Mouse (Mus musculus) lung, adult 18-20 months (tissue): ENCODE data around the gene Sgsh.
A peak's percentile ranks its signal among the peaks of the same experiment; 100 is the strongest.

Source experiments
- DNase-seq, 2 experiments: peaks; one replicate each; pipeline ENCODE4 v3.0.0; 2022; ENCODE audit warnings: mixed read lengths in 2 of 2

The Sgsh gene

DNA sequence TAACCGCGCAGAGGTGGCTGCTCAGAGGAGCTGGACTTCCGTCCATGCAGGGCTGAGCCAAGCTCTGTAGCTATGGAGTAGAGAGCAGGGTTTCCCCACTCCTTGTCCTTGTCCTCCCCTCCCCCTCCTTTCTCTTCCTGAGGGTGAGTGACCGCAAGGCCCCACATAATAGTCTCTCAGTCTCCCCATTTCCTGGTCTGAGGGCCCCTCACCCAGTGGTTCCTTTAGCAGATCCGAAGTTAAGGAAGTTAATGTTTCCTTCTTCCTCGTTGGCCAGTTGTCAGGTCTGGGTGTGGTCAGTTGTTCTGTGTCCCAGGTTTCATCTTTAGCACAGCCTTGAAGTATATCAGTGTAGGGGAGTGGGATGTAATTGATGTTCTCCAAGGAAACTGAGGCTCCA lies 20.1 kb upstream of the Sgsh start:
- no peak for DNase-seq

DNA sequence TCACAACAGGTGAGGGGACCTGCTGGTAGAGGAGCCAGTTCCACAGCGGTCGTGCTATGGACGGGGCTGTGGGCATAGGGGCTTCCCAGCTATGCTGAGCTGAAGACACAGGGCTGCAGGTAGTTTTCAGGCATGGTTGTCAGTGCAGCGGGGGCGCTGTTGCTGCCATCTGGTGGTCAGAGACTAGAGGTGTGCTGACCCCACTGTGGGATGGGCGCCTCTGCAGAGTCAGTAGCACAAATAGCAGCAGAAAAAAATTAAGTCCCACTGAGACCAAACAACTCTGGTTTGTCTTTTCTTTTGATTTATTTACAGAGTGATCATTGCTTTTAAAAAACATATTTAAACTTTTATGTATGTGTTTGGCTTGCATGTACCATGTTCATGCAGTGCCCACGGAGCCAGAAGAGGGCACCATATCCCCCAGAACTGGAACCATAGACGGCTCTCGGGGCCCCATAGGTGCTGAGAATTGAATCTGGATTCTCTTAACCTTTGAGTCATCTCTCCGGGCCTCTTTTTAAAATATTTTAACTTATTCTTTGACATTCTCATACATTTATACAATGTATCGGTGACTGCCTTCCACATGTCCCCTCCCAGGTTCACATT lies 8.3 kb upstream of the Sgsh start:
- DNase-seq, result peak; percentile 64 to 65

- DNase-seq, result no peak
Measured at GRCm38 (mm10) chr11:119362769-119363533, 7.6 kb upstream of the Sgsh start.

GRCm38 (mm10) chr11:119359089-119359488 lies 3.8 kb upstream of the Sgsh start:
- no peak for DNase-seq

DNA sequence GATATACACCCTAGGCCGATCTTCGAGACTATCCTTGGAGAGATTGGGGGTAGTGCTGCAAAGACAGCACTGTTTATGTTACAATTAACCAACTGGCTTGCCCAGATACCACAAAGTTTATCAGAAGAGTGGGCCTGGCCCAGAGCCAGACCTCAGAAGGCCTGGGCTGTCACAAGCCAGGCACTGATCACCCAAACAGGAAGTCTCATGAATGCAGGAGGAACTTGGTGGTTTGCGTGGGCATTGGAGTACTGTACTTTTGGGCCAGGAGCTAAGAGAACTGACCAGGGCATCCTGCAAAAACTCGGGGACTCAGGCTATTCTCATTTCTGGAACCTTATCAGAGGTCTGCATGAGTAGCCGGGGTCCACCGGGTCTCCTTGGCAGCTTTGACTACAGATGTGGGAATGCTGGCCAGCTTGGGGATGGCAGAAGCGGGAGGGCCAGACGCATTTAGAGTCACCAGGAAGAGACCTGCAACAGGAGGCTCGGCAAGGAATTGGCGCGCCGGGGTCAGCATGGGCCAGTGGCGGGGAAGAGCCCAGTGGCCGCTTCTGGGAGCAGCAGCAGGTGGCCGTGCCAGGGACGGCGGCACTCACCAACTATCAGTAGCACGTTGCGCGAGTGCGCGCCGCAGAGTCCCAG lies 416 bp downstream of the Sgsh start:
- peak; percentile 78 to 83 for DNase-seq

DNA sequence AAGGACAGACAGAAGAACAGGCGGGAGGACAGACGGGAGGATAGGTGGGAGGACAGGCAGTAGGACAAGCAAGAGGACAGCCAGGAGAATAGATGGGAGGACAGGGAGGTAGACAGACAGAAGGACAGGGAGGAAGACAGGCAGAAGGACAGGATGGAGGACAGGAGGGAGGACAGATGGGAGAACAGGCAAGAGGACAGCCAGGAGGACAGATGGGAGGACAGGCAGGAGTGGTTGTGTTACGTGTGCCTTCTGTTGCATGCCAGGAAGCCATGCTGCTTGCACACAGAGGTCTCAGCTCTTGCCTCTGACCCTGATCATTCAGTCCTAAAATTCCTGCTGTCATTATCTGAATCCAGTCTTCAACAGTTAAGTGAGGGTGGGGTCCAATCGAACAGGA lies 1.4 kb downstream of the Sgsh start:
- no peak for DNase-seq

- DNase-seq, result no peak
Measured at GRCm38 (mm10) chr11:119352113-119352512, 3.2 kb downstream of the Sgsh start.

GRCm38 (mm10) chr11:119347125-119347524 lies 8.2 kb downstream of the Sgsh start:
- no peak for DNase-seq

GRCm38 (mm10) chr11:119344865-119345264 lies 10.5 kb downstream of the Sgsh start:
- no peak for DNase-seq

- no peak for DNase-seq
Measured at GRCm38 (mm10) chr11:119344178-119344577, 11.2 kb downstream of the Sgsh start.

DNA sequence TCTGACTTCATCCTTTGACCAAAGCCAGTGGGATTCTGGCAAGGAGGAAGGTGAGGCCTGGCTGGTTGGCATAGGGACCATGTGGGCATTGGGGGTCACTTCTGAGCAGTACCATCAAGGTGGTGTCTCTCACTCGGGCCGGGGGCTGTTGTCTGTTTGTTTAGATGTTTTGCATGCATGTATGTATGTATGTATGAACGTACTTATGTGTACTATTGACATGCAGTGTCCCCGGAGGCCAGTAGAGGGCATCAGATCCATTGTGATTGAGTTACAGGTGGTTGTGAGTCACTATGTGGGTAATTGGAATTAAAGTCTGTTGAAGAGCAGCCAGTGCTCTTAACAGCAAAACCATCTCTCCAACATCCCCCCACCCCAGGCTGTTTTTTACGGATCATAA lies 15.7 kb downstream of the Sgsh start:
- DNase-seq, result peak; percentile 72 to 74

DNA sequence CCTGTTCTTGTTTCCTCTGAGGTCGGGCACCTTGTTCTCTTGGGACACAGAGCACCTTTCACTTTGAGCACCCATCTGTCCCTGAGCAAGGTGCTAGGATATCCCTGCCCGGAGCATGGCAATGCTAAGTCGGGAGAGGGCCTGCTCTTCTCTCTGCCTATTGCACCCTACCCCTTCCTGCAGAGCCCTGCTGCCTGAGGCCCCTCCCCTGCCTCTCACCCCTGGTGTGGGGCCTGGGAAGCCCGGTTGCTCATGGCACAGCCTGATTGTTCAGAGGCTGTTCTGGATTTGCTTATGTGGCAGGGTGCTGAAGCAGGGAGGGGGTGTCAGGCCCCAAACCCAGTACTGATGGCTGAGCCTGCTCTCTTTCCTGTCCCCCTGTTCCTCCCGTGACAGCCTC lies 16.2 kb downstream of the Sgsh start:
- DNase-seq, result no peak

DNA sequence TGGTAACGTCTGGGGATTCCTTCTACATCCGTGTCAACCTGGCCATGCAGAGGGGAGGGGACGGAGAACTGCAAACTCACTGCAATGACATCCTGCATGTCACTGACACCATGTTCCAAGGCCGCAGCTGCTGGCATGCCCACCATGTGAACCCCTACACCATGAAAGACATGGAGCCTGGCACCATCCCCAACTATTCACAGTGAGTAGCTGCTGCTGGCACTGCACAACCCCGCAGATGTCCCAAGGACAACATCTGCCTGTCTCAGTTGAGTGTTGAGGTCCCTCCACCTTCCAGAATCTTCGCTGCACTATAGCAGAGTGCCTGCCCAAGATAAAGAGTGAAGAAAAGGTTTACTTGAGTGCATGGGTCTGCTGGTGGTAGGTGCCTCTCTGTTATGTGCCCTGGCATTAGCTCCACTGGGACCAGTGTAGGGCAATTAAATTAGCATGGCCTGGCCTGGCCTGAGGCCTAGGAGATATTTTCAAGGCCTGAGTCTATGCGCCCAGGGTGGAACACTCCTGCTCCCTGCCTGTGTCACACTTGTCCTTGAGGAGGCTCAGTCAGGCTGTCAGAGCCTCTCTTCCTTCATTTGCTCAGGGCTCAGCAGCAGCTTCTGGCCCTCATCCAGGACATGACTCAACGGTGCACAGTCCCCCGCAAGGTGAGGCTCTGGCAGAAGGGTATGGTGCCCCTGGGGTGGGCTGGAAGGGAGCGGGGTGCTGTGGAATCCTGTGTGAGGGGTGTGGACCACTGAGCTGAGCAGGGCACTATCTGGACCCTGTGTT lies 16.9 kb downstream of the Sgsh start:
- no peak for DNase-seq

GRCm38 (mm10) chr11:119331970-119332369 lies 23.4 kb downstream of the Sgsh start:
- DNase-seq, result no peak

- DNase-seq, result no peak
Measured at GRCm38 (mm10) chr11:119330592-119330991, 24.7 kb downstream of the Sgsh start.

DNA sequence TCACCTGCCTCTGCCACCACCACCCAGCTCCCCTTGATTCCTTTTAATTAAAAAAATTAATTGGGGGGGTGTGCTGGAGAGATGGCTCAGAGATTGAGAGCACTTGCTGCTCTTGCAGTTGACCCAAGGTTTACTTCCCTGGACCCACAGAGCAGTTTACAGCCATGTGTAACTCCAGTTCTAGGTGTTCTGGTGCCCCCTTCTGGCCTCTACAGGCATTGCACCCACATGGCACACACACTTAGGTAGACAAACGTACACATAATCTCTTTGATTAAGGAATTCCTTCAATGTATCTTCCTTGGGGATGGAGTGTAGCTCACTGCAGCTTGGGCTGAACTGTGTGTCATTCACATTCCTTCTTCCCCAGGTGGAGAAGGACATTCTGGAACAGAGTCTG lies 30.3 kb downstream of the Sgsh start:
- DNase-seq, result no peak

- no peak for DNase-seq
Measured at GRCm38 (mm10) chr11:119322521-119322920, 32.8 kb downstream of the Sgsh start.

DNA sequence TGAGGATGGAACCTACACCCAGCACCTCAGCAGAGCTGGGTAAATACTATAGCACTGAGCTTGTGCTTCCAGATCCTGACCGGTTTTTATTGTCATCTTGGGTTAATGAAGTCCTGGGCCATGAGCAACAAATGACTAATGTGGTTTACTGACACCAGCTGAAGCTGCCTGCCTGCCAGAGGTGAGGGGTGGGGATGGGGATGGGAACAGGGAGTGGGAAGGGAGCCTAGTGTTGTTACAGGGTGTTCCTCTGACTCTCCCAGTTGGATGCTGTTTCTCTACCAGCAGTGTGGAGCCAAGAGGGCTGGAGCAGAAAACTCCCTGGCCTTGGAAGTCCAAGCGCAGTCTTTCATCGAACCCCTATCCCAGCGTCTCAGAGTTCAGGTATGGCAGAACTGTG lies 38.6 kb downstream of the Sgsh start:
- DNase-seq, result no peak

DNA sequence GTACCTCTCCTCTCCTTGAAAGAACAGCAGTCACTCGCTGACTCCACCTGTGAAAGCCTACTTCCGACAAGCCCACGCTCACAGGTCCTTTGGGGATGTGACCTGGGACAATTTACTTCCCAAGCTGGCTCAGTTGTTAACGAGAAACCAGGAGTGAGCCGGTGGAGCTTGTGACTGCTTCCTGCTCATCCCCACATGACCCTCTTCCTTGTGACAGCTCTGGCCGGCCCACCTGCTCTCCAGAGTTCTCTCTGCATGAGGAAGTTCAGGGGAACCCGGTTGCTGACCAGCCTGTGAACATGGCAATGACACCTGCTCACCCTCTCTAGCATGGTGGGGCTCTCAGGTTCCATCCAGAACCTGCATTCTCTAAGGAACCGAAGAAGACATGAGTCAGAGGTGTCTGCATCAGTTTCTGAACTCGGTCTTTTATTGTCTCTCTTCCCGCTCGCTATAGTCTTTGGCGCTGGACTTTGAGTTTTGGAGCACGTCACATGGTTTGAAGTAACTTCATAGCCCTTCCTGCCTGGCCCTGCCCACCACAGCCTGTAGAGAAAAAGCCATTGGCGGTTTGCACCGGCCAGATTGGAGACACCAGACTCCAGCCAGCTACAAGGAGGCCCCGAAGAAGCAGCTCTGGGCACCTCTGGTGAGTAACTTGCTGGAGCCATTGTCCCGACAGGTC lies 40.9 kb downstream of the Sgsh start:
- DNase-seq, result no peak

DNA sequence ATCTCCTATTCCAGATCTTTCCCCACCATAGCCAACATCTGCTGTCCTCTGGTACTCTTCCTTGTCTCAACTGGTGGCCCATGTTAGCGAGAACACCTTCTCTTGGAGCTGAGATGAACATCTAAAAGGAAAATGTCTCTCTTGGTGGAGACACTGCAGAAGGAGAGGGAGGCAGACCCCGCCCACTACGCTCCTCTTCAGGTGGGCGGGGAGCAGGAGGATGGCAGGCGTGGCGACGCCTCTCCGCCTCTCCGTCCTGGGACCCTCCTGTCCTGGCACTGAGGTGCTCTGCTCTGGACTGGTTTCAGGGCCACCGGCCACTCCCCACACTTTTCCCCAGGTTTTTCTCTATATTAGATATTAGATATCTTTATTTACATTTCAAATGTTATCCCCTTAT lies 44.7 kb downstream of the Sgsh start:
- DNase-seq, result no peak

- no peak for DNase-seq
Measured at GRCm38 (mm10) chr11:119307916-119308315, 47.4 kb downstream of the Sgsh start.

DNA sequence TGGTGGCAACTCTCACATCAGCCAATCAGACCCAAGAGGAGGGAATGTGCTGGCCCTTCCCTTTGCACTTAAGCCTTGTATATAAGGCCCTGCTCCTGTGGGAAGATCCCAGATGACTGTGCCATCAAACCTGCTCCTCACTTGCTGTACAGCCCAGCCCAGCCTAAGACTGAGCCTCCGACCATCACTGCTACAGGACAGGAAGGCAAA lies 47.8 kb downstream of the Sgsh start, which contains the start of gene Card14:
Card14 (plus strand) TSS at position 111 of the 210 bp plus-strand sequence.
- no peak for DNase-seq
